Mouse (Mus musculus): ENCODE results near the gene Apol7a. TPM values are rescaled to one million over a fixed set of nuclear protein-coding genes. Genes with fewer than 3 reads are reported as not detected.
"Not testable (repeated sequence)": the region's sequence is repeated elsewhere in the genome, so short reads cannot be mapped to it uniquely, and the experiment has no call there.

The Apol7a gene
- polyA plus RNA-seq, 1 experiment from 2014 or later: not detected

DNA sequence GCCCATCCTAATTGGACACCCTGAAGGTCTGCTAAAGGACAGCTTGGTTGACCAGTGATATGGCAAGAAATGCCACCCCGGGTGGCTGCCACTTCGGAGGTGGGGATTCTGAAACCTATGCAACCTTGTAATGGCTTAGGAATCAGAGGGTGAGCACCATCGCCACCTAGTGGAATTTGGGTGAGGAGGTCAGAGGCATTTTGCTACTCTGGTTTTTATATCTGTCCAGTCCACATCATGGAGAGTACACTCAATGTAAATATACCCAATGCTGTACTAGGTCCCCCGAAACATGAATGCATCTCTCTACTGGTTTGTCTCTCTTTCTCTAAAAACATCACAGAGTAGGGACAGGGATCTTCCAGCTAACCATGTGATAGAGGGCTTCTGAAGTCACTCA lies 13.8 kb upstream of the Apol7a start:
- 29% methylated on average over 4 of the region's 4 CpGs for WGBS
- not testable (repeated sequence) for DNase-seq (ENCODE audit: low spot score)

GRCm38 (mm10) chr15:77411035-77411434 lies 12.1 kb upstream of the Apol7a start, which contains the start of gene Apol9a:
Gene Apol9a, minus strand, starts transcription at chr15:77411135.
- not testable (repeated sequence) for H3K4me1 ChIP-seq (replicated peaks; ENCODE audit: control insufficient read depth, insufficient read depth, low read length); H3K4me3 ChIP-seq (ENCODE audit: low read depth, low read length); ATAC-seq (replicated peaks; ENCODE audit: low FRiP score); DNase-seq (ENCODE audit: low spot score); H3K9ac ChIP-seq (ENCODE audit: low read depth, low read length); H3K36me3 ChIP-seq (ENCODE audit: control insufficient read depth, insufficient read depth, low read length); H3K27ac ChIP-seq (ENCODE audit: low read depth, low read length); H3K27me3 ChIP-seq (replicated peaks; ENCODE audit: control insufficient read depth, insufficient read depth, low read length); H3K4me2 ChIP-seq; H3K9me3 ChIP-seq (ENCODE audit: control insufficient read depth, low read length)
- 60% methylated on average over 1 of the region's 4 CpGs for WGBS

More for the DNA sequence above, 13.8 kb upstream of the Apol7a start:
- not testable (repeated sequence) for ATAC-seq (replicated peaks; ENCODE audit: low FRiP score); H3K27me3 ChIP-seq (replicated peaks; ENCODE audit: control insufficient read depth, insufficient read depth, low read length); H3K9me3 ChIP-seq (ENCODE audit: control insufficient read depth, low read length); H3K36me3 ChIP-seq (ENCODE audit: control insufficient read depth, insufficient read depth, low read length); H3K4me3 ChIP-seq (ENCODE audit: low read depth, low read length); H3K4me2 ChIP-seq; H3K4me1 ChIP-seq (replicated peaks; ENCODE audit: control insufficient read depth, insufficient read depth, low read length); H3K9ac ChIP-seq (ENCODE audit: low read depth, low read length); H3K27ac ChIP-seq (ENCODE audit: low read depth, low read length)

DNA sequence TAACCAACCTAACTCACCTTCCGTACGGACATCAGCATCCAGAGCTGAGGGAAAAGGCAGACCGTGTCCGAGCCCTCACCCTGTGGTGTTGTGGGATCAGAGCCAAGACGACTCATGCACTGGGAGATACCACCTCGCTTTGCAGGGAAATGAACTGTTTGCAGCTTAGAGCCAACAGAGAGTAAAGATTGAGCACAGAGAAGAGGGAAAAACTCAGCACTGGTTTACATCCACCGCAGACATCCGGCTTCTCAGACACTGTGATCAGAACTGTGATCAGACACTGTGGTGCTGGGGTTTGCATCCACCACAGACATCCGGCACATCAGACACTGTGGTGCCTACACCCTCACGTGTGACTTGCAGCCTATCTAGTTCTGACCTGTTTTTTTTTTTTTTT lies 7.5 kb upstream of the Apol7a start:
- not testable (repeated sequence) for DNase-seq (ENCODE audit: low spot score); H3K9ac ChIP-seq (ENCODE audit: low read depth, low read length); H3K4me2 ChIP-seq; H3K36me3 ChIP-seq (ENCODE audit: control insufficient read depth, insufficient read depth, low read length); H3K27me3 ChIP-seq (replicated peaks; ENCODE audit: control insufficient read depth, insufficient read depth, low read length); ATAC-seq (replicated peaks; ENCODE audit: low FRiP score); H3K4me1 ChIP-seq (replicated peaks; ENCODE audit: control insufficient read depth, insufficient read depth, low read length); H3K4me3 ChIP-seq (ENCODE audit: low read depth, low read length); H3K27ac ChIP-seq (ENCODE audit: low read depth, low read length); H3K9me3 ChIP-seq (ENCODE audit: control insufficient read depth, low read length)
- 74% methylated on average over 10 of the region's 10 CpGs for WGBS

DNA sequence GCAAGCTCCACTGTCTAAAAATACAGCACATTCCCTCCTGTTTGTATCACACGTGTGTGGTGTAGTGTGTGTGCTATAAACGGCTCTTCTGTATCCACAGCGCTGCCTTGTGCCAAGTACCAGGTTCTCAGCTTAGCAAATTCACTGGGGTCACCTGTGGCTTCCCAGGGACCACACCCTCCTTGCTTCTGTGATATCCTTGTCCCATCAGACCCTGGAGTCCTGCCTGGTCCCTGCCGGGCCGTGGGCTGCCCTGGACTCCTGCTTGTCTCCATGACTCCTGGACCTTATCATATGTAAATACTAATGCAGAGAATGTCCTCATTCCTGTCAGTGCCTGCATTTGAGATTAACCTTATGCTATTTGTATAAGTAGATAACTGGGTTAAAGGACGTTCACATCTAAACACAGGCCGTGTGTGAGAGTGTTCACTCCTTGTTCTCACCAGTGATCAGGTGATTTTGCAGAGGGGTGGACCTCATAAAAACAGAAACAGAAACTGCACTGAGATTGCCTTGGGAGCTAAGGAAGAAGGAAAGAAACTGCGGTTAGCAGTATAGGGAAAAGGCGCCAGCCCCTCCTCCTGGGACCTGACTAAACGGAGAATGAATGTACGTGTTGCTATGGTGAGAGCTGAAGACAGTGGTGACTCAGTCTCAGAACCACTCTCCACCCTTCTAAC lies 1.3 kb downstream of the Apol7a start:
- H3K9ac ChIP-seq (ENCODE audit: low read depth, low read length); H3K4me3 ChIP-seq (ENCODE audit: low read depth, low read length); DNase-seq (ENCODE audit: low spot score); H3K4me2 ChIP-seq; H3K27me3 ChIP-seq (replicated peaks; ENCODE audit: control insufficient read depth, insufficient read depth, low read length); H3K27ac ChIP-seq (ENCODE audit: low read depth, low read length); H3K9me3 ChIP-seq (ENCODE audit: control insufficient read depth, low read length); H3K4me1 ChIP-seq (replicated peaks; ENCODE audit: control insufficient read depth, insufficient read depth, low read length); H3K36me3 ChIP-seq (ENCODE audit: control insufficient read depth, insufficient read depth, low read length); ATAC-seq (replicated peaks; ENCODE audit: low FRiP score): not testable (repeated sequence)
- WGBS: 59% methylated on average over 11 of the region's 11 CpGs

GRCm38 (mm10) chr15:77393832-77394231 lies 5.1 kb downstream of the Apol7a start:
- ATAC-seq (replicated peaks; ENCODE audit: low FRiP score); DNase-seq (ENCODE audit: low spot score); H3K9ac ChIP-seq (ENCODE audit: low read depth, low read length); H3K4me2 ChIP-seq; H3K9me3 ChIP-seq (ENCODE audit: control insufficient read depth, low read length); H3K4me1 ChIP-seq (replicated peaks; ENCODE audit: control insufficient read depth, insufficient read depth, low read length); H3K27me3 ChIP-seq (replicated peaks; ENCODE audit: control insufficient read depth, insufficient read depth, low read length); H3K36me3 ChIP-seq (ENCODE audit: control insufficient read depth, insufficient read depth, low read length); H3K27ac ChIP-seq (ENCODE audit: low read depth, low read length); H3K4me3 ChIP-seq (ENCODE audit: low read depth, low read length): not testable (repeated sequence)
- 53% methylated on average over 3 of the region's 3 CpGs for WGBS

DNA sequence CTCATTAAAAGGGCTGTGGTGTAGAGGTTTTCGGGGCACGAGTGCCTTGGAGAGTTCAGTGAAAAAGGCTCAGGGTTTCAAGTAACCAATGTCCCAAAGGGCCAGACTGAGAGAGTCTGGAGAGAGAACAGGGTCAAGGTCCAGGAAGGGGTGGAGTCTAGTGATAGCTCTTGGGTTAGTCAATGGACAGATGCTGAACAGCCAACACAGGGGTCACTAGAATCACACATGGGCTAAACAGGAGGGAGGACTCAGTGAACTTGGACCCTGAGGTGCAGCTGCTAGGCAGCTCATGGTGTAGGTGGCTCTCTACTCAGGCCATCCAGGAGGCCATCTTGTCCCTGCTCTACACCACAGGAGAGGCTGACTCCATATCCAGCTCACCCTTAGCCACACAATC lies 11.4 kb downstream of the Apol7a start:
- H3K4me1 ChIP-seq (replicated peaks; ENCODE audit: control insufficient read depth, insufficient read depth, low read length): no peaks in the 10 kb centered on the region
- no peaks in the 10 kb centered on the region for H3K36me3 ChIP-seq (ENCODE audit: control insufficient read depth, insufficient read depth, low read length)
- no peaks in the 10 kb centered on the region for H3K27me3 ChIP-seq (replicated peaks; ENCODE audit: control insufficient read depth, insufficient read depth, low read length)
- ATAC-seq (replicated peaks; ENCODE audit: low FRiP score): no peak
- no peak overlapping the region for H3K4me2 ChIP-seq
- no peaks in the 10 kb centered on the region for H3K9me3 ChIP-seq (ENCODE audit: control insufficient read depth, low read length)
- H3K27ac ChIP-seq (ENCODE audit: low read depth, low read length): no peak overlapping the region
- H3K9ac ChIP-seq (ENCODE audit: low read depth, low read length): no peak overlapping the region
- H3K4me3 ChIP-seq (ENCODE audit: low read depth, low read length): no peak overlapping the region
- no peak for DNase-seq (ENCODE audit: low spot score)
- 83% methylated on average over 2 of the region's 2 CpGs for WGBS

GRCm38 (mm10) chr15:77384340-77385030 lies 14.4 kb downstream of the Apol7a start:
- no peaks in the 10 kb centered on the region for H3K4me1 ChIP-seq (replicated peaks; ENCODE audit: control insufficient read depth, insufficient read depth, low read length)
- H3K27ac ChIP-seq (ENCODE audit: low read depth, low read length): no peak overlapping the region
- no peaks in the 10 kb centered on the region for H3K36me3 ChIP-seq (ENCODE audit: control insufficient read depth, insufficient read depth, low read length)
- H3K27me3 ChIP-seq (replicated peaks; ENCODE audit: control insufficient read depth, insufficient read depth, low read length): no peaks in the 10 kb centered on the region
- H3K9ac ChIP-seq (ENCODE audit: low read depth, low read length): no peak overlapping the region
- no peak overlapping the region for H3K4me2 ChIP-seq
- DNase-seq (ENCODE audit: low spot score) (no peak), ATAC-seq (replicated peaks; ENCODE audit: low FRiP score) (no peak)
- WGBS: 86% methylated on average over 7 of the region's 7 CpGs
- H3K4me3 ChIP-seq (ENCODE audit: low read depth, low read length): no peak overlapping the region
- no peaks in the 10 kb centered on the region for H3K9me3 ChIP-seq (ENCODE audit: control insufficient read depth, low read length)

DNA sequence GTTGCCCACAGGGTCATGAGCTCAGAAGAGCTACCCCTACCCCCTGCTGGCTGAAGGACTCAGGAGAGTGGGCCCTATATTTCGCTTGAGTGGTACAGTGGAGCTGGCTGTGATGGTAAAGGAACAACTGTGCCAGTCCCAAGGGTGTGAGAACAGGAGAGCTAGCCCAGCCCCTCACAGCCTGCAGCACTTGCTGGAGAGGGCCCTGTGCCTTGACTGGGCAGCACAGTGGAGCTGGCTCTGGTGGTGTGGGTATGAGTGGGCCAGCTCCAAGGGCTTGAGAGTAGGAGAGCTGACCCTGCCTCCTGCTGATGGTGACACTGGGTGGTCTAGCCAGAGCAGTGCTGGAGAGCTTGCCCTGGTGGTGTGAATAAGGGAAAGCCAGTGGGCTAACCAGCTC lies 16.0 kb downstream of the Apol7a start:
- H3K9me3 ChIP-seq (ENCODE audit: control insufficient read depth, low read length): no peaks in the 10 kb centered on the region
- H3K36me3 ChIP-seq (ENCODE audit: control insufficient read depth, insufficient read depth, low read length): no peaks in the 10 kb centered on the region
- no peak for DNase-seq (ENCODE audit: low spot score)
- no peaks in the 10 kb centered on the region for H3K4me1 ChIP-seq (replicated peaks; ENCODE audit: control insufficient read depth, insufficient read depth, low read length)
- no peak overlapping the region for H3K9ac ChIP-seq (ENCODE audit: low read depth, low read length)
- H3K4me2 ChIP-seq: no peak overlapping the region
- H3K27ac ChIP-seq (ENCODE audit: low read depth, low read length): no peak overlapping the region
- ATAC-seq (replicated peaks; ENCODE audit: low FRiP score): no peak; the same call in 1 of the 2 replicates
- no peak overlapping the region for H3K4me3 ChIP-seq (ENCODE audit: low read depth, low read length)
- no peaks in the 10 kb centered on the region for H3K27me3 ChIP-seq (replicated peaks; ENCODE audit: control insufficient read depth, insufficient read depth, low read length)
- 76% methylated on average over 1 of the region's 1 CpGs for WGBS

Measured in liver, embryonic 11.5 days (tissue).